Mouse (Mus musculus) midbrain, embryonic 11.5 days (tissue): Measurements from ENCODE around the gene Rtl8c. TPM values are rescaled to one million over a fixed set of nuclear protein-coding genes. Genes with fewer than 3 reads are reported as not detected.
"Not testable (repeated sequence)": the region's sequence is repeated elsewhere in the genome, so short reads cannot be mapped to it uniquely, and the experiment has no call there.

ENCODE experiments used
- ATAC-seq: fragments of 200-750 bp; cut with Nextera tagmentation; 2 replicates; pipeline ENCODE4 v1.8.0; 2017; ENCODE audit warnings: moderate TSS enrichment, moderate library complexity; ENCODE audit not compliant: low FRiP score
- DNase-seq: peaks from one replicate; pipeline ENCODE4 v3.0.0; 2015; ENCODE audit warnings: low spot score; ENCODE audit errors: missing footprints
- H3K27ac ChIP-seq: fragments of 300-500 bp; sonication (generic); 2 replicates; pipeline ENCODE4 v1.5.1; 2014; ENCODE audit warnings: low read depth, low read length
- H3K27me3 ChIP-seq: fragments of 300-500 bp; sonication (generic); 2 replicates; pipeline ENCODE4 v1.6.1; 2014; ENCODE audit warnings: mild to moderate bottlenecking, low read length, moderate library complexity, mixed read lengths; ENCODE audit not compliant: control insufficient read depth, insufficient read depth
- H3K36me3 ChIP-seq: fragments of 300-500 bp; sonication (generic); 2 replicates; pipeline ENCODE4 v1.6.1; 2014; ENCODE audit warnings: mild to moderate bottlenecking, low read length, moderate library complexity, mixed read lengths; ENCODE audit not compliant: control insufficient read depth, insufficient read depth
- H3K4me1 ChIP-seq: fragments of 300-500 bp; sonication (generic); 2 replicates; pipeline ENCODE4 v1.6.1; 2014; ENCODE audit warnings: low read length; ENCODE audit not compliant: control insufficient read depth, insufficient read depth
- H3K4me2 ChIP-seq: fragments of 300-500 bp; sonication (generic); 2 replicates; pipeline ENCODE4 v1.6.1; 2014; ENCODE audit warnings: mild to moderate bottlenecking, moderate library complexity
- H3K4me3 ChIP-seq: fragments of 300-500 bp; sonication (generic); 2 replicates; pipeline ENCODE4 v1.5.1; 2014; ENCODE audit warnings: low read depth, low read length
- H3K9ac ChIP-seq: fragments of 300-500 bp; sonication (generic); 2 replicates; pipeline ENCODE4 v1.6.1; 2014; ENCODE audit warnings: low read length
- H3K9me3 ChIP-seq: fragments of 300-500 bp; sonication (generic); 2 replicates; pipeline ENCODE4 v1.6.1; 2016; ENCODE audit warnings: low read length; ENCODE audit not compliant: control insufficient read depth
- WGBS: fragments of 180-500 bp; shearing (Covaris S2); extraction: QIAGEN DNeasy Blood & Tissue Kit; methylation state at CpG from one replicate; pipeline ENCODE4 v1.1.7; 2014; 5-methylcytosine and 5-hydroxymethylcytosine counted together
- polyA plus RNA-seq: library from polyadenylated mRNA; unstranded; fragments of >200 nt; fragmentation: Nextera tagmentation; extraction: Ambion mirVana; gene quantifications from 2 replicates; pipeline ENCODE4 v1.2.1, GENCODE M21; 2014

The Rtl8c gene
- 52.7 and 56.2 TPM in 2 replicates for polyA plus RNA-seq

GRCm38 (mm10) chrX:53607242-53608121 lies at the start of gene Rtl8c:
Rtl8c (plus strand) TSS chrX:53608032.
- H3K27ac ChIP-seq = no peak within 1 kb of the TSS; the same call in 1 of the 2 replicates
- peak; percentile 91 for DNase-seq
- peak within 1 kb of the TSS; percentile 57 for H3K9ac ChIP-seq
- no peaks in the 10 kb centered on the region for H3K4me1 ChIP-seq
- no peaks in the 10 kb centered on the region for H3K27me3 ChIP-seq
- H3K36me3 ChIP-seq = no peaks in the 10 kb centered on the region
- H3K4me3 ChIP-seq = peak within 1 kb of the TSS; percentile 36
- no peaks in the 10 kb centered on the region for H3K9me3 ChIP-seq
- peak; percentile 93 for ATAC-seq
- WGBS = 25% methylated on average over 20 of the region's 20 CpGs
- peak within 1 kb of the TSS; percentile 47 for H3K4me2 ChIP-seq

- Histone ChIP-seq H3K9me3 (no peaks in the 10 kb centered on the region), H3K4me3 (no peak overlapping the region), H3K36me3 (no peaks in the 10 kb centered on the region), H3K4me2 (no peak overlapping the region), H3K4me1 (no peaks in the 10 kb centered on the region), H3K27me3 (no peaks in the 10 kb centered on the region), H3K9ac (no peak overlapping the region), H3K27ac (no peak overlapping the region)
- DNase-seq = no peak
- no peak for ATAC-seq
- 88% methylated on average over 1 of the region's 1 CpGs for WGBS
Observed at GRCm38 (mm10) chrX:53579311-53579710, 28.5 kb upstream of the Rtl8c start.

- not testable (repeated sequence) for ATAC-seq, DNase-seq
- 94% methylated on average over 2 of the region's 4 CpGs for WGBS
Observed at GRCm38 (mm10) chrX:53581407-53581806, 26.4 kb upstream of the Rtl8c start.

GRCm38 (mm10) chrX:53583404-53583803 lies 24.4 kb upstream of the Rtl8c start:
- not testable (repeated sequence) for H3K27me3 ChIP-seq, H3K4me2 ChIP-seq, H3K36me3 ChIP-seq, DNase-seq, H3K9ac ChIP-seq, H3K4me1 ChIP-seq, H3K9me3 ChIP-seq, ATAC-seq, H3K27ac ChIP-seq, H3K4me3 ChIP-seq
- 70% methylated on average over 3 of the region's 4 CpGs for WGBS

More at GRCm38 (mm10) chrX:53581407-53581806, 26.4 kb upstream of the Rtl8c start:
- not testable (repeated sequence) for H3K4me3 ChIP-seq, H3K9me3 ChIP-seq, H3K4me2 ChIP-seq, H3K36me3 ChIP-seq, H3K27me3 ChIP-seq, H3K27ac ChIP-seq, H3K9ac ChIP-seq, H3K4me1 ChIP-seq

GRCm38 (mm10) chrX:53599993-53600392 lies 7.8 kb upstream of the Rtl8c start:
- not testable (repeated sequence) for H3K4me1 ChIP-seq, H3K9me3 ChIP-seq, H3K9ac ChIP-seq, H3K27ac ChIP-seq, H3K36me3 ChIP-seq, H3K4me2 ChIP-seq, H3K27me3 ChIP-seq, H3K4me3 ChIP-seq, DNase-seq, ATAC-seq
- 21% methylated on average over 2 of the region's 2 CpGs for WGBS

GRCm38 (mm10) chrX:53606176-53606575 lies 1.7 kb upstream of the Rtl8c start:
- not testable (repeated sequence) for H3K27ac ChIP-seq, DNase-seq, H3K4me3 ChIP-seq, H3K36me3 ChIP-seq, H3K27me3 ChIP-seq, ATAC-seq, H3K9me3 ChIP-seq, H3K4me1 ChIP-seq, H3K4me2 ChIP-seq, H3K9ac ChIP-seq
- 47% methylated on average over 1 of the region's 1 CpGs for WGBS

- Histone ChIP-seq H3K27me3 (no peaks in the 10 kb centered on the region), H3K9me3 (no peaks in the 10 kb centered on the region), H3K36me3 (no peaks in the 10 kb centered on the region), H3K27ac (no peak overlapping the region; the same call in 1 of the 2 replicates), H3K4me3 (peak overlapping the region; percentile 36), H3K4me2 (peak overlapping the region; percentile 47), H3K4me1 (no peaks in the 10 kb centered on the region), H3K9ac (peak overlapping the region; percentile 57)
- no peak for DNase-seq
- ATAC-seq = peak; percentile 68
- WGBS = 27% methylated on average over 18 of the region's 18 CpGs
Observed at GRCm38 (mm10) chrX:53608122-53608813, 436 bp downstream of the Rtl8c start.

GRCm38 (mm10) chrX:53608879-53609278 lies 1.0 kb downstream of the Rtl8c start, which contains the start of gene Gm14597:
Gm14597 (minus strand) TSS chrX:53608979.
- 45% methylated on average over 2 of the region's 4 CpGs for WGBS
- not testable (repeated sequence) for ATAC-seq

GRCm38 (mm10) chrX:53610571-53610970 lies 2.7 kb downstream of the Rtl8c start:
- 2% methylated on average over 3 of the region's 3 CpGs for WGBS
- H3K4me3 ChIP-seq = no peak overlapping the region
- H3K27me3 ChIP-seq = no peaks in the 10 kb centered on the region
- H3K4me1 ChIP-seq = no peaks in the 10 kb centered on the region
- no peak overlapping the region for H3K9ac ChIP-seq
- no peak overlapping the region for H3K27ac ChIP-seq
- no peaks in the 10 kb centered on the region for H3K36me3 ChIP-seq
- no peaks in the 10 kb centered on the region for H3K9me3 ChIP-seq
- ATAC-seq (peak; percentile 22; the same call in 1 of the 2 replicates), DNase-seq (peak; percentile 95)
- H3K4me2 ChIP-seq = no peak overlapping the region

More at GRCm38 (mm10) chrX:53608879-53609278, 1.0 kb downstream of the Rtl8c start, which contains the start of gene Gm14597:
- H3K4me3 ChIP-seq = peak within 1 kb of the TSS; percentile 36
- H3K27ac ChIP-seq, H3K9me3 ChIP-seq, H3K36me3 ChIP-seq, H3K4me1 ChIP-seq, H3K27me3 ChIP-seq, DNase-seq: not testable (repeated sequence)
- H3K4me2 ChIP-seq = peak within 1 kb of the TSS; percentile 47
- peak within 1 kb of the TSS; percentile 57 for H3K9ac ChIP-seq
